Mouse (Mus musculus) MEL (cell line): ENCODE results near the gene Msmp. TPM values are rescaled to one million over a fixed set of nuclear protein-coding genes. Genes with fewer than 3 reads are reported as not detected.
"Not testable (repeated sequence)": the region's sequence is repeated elsewhere in the genome, so short reads cannot be mapped to it uniquely, and the experiment has no call there.

Source experiments
- DNase-seq: peaks from one replicate; pipeline ENCODE4 v3.0.0; 2011; ENCODE audit warnings: low read depth, low spot score
- H3K27ac ChIP-seq: 2 replicates; pipeline ENCODE4 v1.5.1; 2012; ENCODE audit warnings: low read depth, mild to moderate bottlenecking, control low read depth, low read length, moderate library complexity; ENCODE audit not compliant: control insufficient read depth
- H3K27me3 ChIP-seq, 2 experiments: fragments of 150-350 bp in 1 of 2; sonication (generic) in 1 of 2; 2 replicates each; pipeline ENCODE4 v1.6.1; 2012; ENCODE audit warnings: low read length in 2 of 2, mild to moderate bottlenecking in 2 of 2, improper control_type of control experiment in 1 of 2, moderate library complexity in 1 of 2; ENCODE audit not compliant: insufficient read depth in 2 of 2, control insufficient read depth in 1 of 2
- H3K36me3 ChIP-seq, 2 experiments: 2 replicates each; pipeline ENCODE4 v1.6.1; 2012 to 2014; ENCODE audit warnings: low read length in 2 of 2, improper control_type of control experiment in 1 of 2, inconsistent platforms in 1 of 2, mild to moderate bottlenecking in 1 of 2; ENCODE audit not compliant: insufficient read depth in 2 of 2, control insufficient read depth in 1 of 2
- H3K4me1 ChIP-seq, 2 experiments: fragments of 150-350 bp in 1 of 2; sonication (generic) in 1 of 2; 2 replicates each; pipeline ENCODE4 v1.6.1; 2012; ENCODE audit warnings: low read length in 2 of 2, improper control_type of control experiment in 1 of 2, mild to moderate bottlenecking in 1 of 2; ENCODE audit not compliant: insufficient read depth in 2 of 2, control insufficient read depth in 1 of 2
- H3K4me3 ChIP-seq, 2 experiments: fragments of 150-350 bp in 1 of 2; sonication (generic) in 1 of 2; 2 replicates each; pipeline ENCODE4 v1.5.1; 2012; ENCODE audit warnings: low read depth in 2 of 2, low read length in 2 of 2, mild to moderate bottlenecking in 2 of 2, moderate library complexity in 2 of 2, control low read depth in 1 of 2, improper control_type of control experiment in 1 of 2; ENCODE audit not compliant: control insufficient read depth in 1 of 2, insufficient read depth in 1 of 2
- H3K79me2 ChIP-seq: 2 replicates; pipeline ENCODE4 v1.6.1; 2012; ENCODE audit warnings: mild to moderate bottlenecking, low read length, moderate library complexity; ENCODE audit not compliant: control insufficient read depth, poor library complexity, insufficient read depth
- H3K9ac ChIP-seq: 2 replicates; pipeline ENCODE4 v1.6.1; 2012; ENCODE audit warnings: low read depth, mild to moderate bottlenecking, control low read depth, low read length, moderate library complexity; ENCODE audit not compliant: control insufficient read depth, poor library complexity, severe bottlenecking
- H3K9me3 ChIP-seq: fragments of 150-350 bp; sonication (generic); replicated peaks from 2 replicates; pipeline ENCODE4 v1.6.1; 2012; ENCODE audit warnings: mild to moderate bottlenecking, low read length, improper control_type of control experiment, moderate library complexity; ENCODE audit not compliant: insufficient read depth
- BHLHE40 ChIP-seq: IDR thresholded peaks from 2 replicates; pipeline ENCODE4 v1.6.1; 2012; ENCODE audit warnings: low read depth, mild to moderate bottlenecking, inconsistent platforms, low read length, improper control_type of control experiment, borderline replicate concordance
- EP300 ChIP-seq, 2 experiments: IDR thresholded peaks; 2 replicates each; pipeline ENCODE4 v1.6.1; 2011; ENCODE audit warnings: improper control_type of control experiment in 2 of 2, low read length in 2 of 2, low read depth in 1 of 2, mild to moderate bottlenecking in 1 of 2
- ETS1 ChIP-seq: IDR thresholded peaks from 2 replicates; pipeline ENCODE4 v1.6.1; 2012; ENCODE audit warnings: low read depth, mild to moderate bottlenecking, inconsistent platforms, low read length, improper control_type of control experiment, moderate library complexity
- GABPA ChIP-seq: IDR thresholded peaks from 2 replicates; pipeline ENCODE4 v1.6.1; 2012; ENCODE audit warnings: low read depth, mild to moderate bottlenecking, inconsistent platforms, low read length, improper control_type of control experiment, moderate library complexity
- GATA1 ChIP-seq: IDR thresholded peaks from 2 replicates; pipeline ENCODE4 v1.6.1; 2011; ENCODE audit warnings: low read depth, low read length, improper control_type of control experiment
- KAT2A ChIP-seq: conservative IDR thresholded peaks from 2 replicates; pipeline ENCODE4 v1.6.1; 2012; ENCODE audit warnings: low read depth, low read length, improper control_type of control experiment, inconsistent platforms
- MAFK ChIP-seq: IDR thresholded peaks from 2 replicates; pipeline ENCODE4 v1.6.1; 2011; ENCODE audit warnings: low read depth, mild to moderate bottlenecking, low read length, improper control_type of control experiment, borderline replicate concordance
- NRF1 ChIP-seq: IDR thresholded peaks from 2 replicates; pipeline ENCODE4 v1.6.1; 2014; ENCODE audit warnings: low read depth, mild to moderate bottlenecking, inconsistent platforms, low read length, improper control_type of control experiment, moderate library complexity; ENCODE audit not compliant: poor library complexity, insufficient read depth, severe bottlenecking
- RCOR1 ChIP-seq: IDR thresholded peaks from 2 replicates; pipeline ENCODE4 v1.6.1; 2012; ENCODE audit warnings: low read depth, mild to moderate bottlenecking, inconsistent platforms, low read length, improper control_type of control experiment
- SIN3A ChIP-seq: IDR thresholded peaks from 2 replicates; pipeline ENCODE4 v1.6.1; 2012; ENCODE audit warnings: low read length, improper control_type of control experiment, inconsistent platforms
- TAL1 ChIP-seq: IDR thresholded peaks from 2 replicates; pipeline ENCODE4 v1.6.1; 2012; ENCODE audit warnings: mild to moderate bottlenecking, inconsistent platforms, low read length, moderate library complexity, mixed read lengths
- TCF12 ChIP-seq: IDR thresholded peaks from 2 replicates; pipeline ENCODE4 v1.6.1; 2014; ENCODE audit warnings: low read depth, mild to moderate bottlenecking, inconsistent platforms, low read length, improper control_type of control experiment, moderate library complexity
- USF1 ChIP-seq: IDR thresholded peaks from 2 replicates; pipeline ENCODE4 v1.6.1; 2014; ENCODE audit warnings: low read depth, mild to moderate bottlenecking, inconsistent platforms, low read length, improper control_type of control experiment, moderate library complexity
- ZC3H11A ChIP-seq: IDR thresholded peaks from 2 replicates; pipeline ENCODE4 v1.6.1; 2012; ENCODE audit warnings: low read depth, mild to moderate bottlenecking, inconsistent platforms, low read length, improper control_type of control experiment
- ZNF384 ChIP-seq: IDR thresholded peaks from 2 replicates; pipeline ENCODE4 v1.6.1; 2012; ENCODE audit warnings: low read depth, mild to moderate bottlenecking, inconsistent platforms, low read length, improper control_type of control experiment
- polyA plus RNA-seq, 2 experiments: library from polyadenylated mRNA; stranded (reverse) in 1 of 2; unstranded in 1 of 2; fragments of >175 nt in 1 of 2; fragments of >200 nt in 1 of 2; gene quantifications; 2 replicates each; pipeline versions ENCODE4 v1.2.1 to v1.2.4; 2012; ENCODE audit warnings: low replicate concordance in 2 of 2, low read depth in 1 of 2; ENCODE audit not compliant: insufficient read length in 2 of 2, insufficient read depth in 1 of 2, missing spikeins in 1 of 2
- total RNA-seq: library from RNA; depleted of rRNA; stranded (reverse); fragments of 300-350 nt; gene quantifications from 2 replicates; pipeline ENCODE4 v1.2.3, GENCODE M21; 2012

Gene Msmp
- total and polyA plus RNA-seq, 3 experiments: 0.73 to 2.5 TPM; not detected in 1

GRCm38 (mm10) chr4:43598200-43598599 lies 13.9 kb upstream of the Msmp start:
- DNase-seq: peak; percentile 77
- Histone ChIP-seq H3K4me1 (peaks cover 27 to 31% of the 10 kb centered on the region in 2 experiments), H3K27me3 (no peaks in the 10 kb centered on the region), H3K79me2 (no peaks in the 10 kb centered on the region), H3K9ac (no peak overlapping the region), H3K27ac (peak overlapping the region; percentile 53), H3K9me3 (no peaks in the 10 kb centered on the region), H3K36me3 (peaks cover 0 to 38% of the 10 kb centered on the region in 2 experiments; a peak in 2 of 4 replicates), H3K4me3 (no peak overlapping the region)
- TF ChIP-seq TCF12 (peak; percentile 93), KAT2A (no peak), NRF1 (no peak), RCOR1 (peak; percentile 52; the same call in 1 of the 2 replicates), SIN3A (peak; percentile 62; the same call in 1 of the 2 replicates), USF1 (no peak), MAFK (peak; percentile 99), GABPA (peak; percentile 89), BHLHE40 (peak; percentile 70; the same call in 1 of the 2 replicates), TAL1 (peak; percentile 73), EP300 (IDR thresholded peaks at IDR 0.05; ENCODE audit: low read depth in 1 of 2, low read length in 2 of 2) (peak; percentile 75 to 87), GATA1 (peak; percentile 92), ETS1 (peak; percentile 93), ZC3H11A (no peak)

GRCm38 (mm10) chr4:43596597-43596996 lies 12.3 kb upstream of the Msmp start:
- not testable (repeated sequence) for DNase-seq, H3K4me3 ChIP-seq, H3K27ac ChIP-seq, H3K27me3 ChIP-seq, H3K9me3 ChIP-seq, H3K9ac ChIP-seq, H3K79me2 ChIP-seq
- peaks cover 27 to 31% of the 10 kb centered on the region in 2 experiments for H3K4me1 ChIP-seq
- peaks cover 0 to 38% of the 10 kb centered on the region in 2 experiments; a peak in 2 of 4 replicates for H3K36me3 ChIP-seq

- Histone ChIP-seq H3K36me3 (peaks cover 0 to 24% of the 10 kb centered on the region in 2 experiments; a peak in 2 of 4 replicates), H3K4me3 (no peak overlapping the region), H3K27me3 (no peaks in the 10 kb centered on the region), H3K27ac (no peak overlapping the region), H3K9ac (no peak overlapping the region), H3K4me1 (peaks cover 11% of the 10 kb centered on the region in 2 experiments), H3K79me2 (no peaks in the 10 kb centered on the region), H3K9me3 (no peaks in the 10 kb centered on the region)
- no peak for TF ChIP-seq USF1
- TF ChIP-seq RCOR1: no peak
- no peak for TF ChIP-seq ZNF384
- TF ChIP-seq BHLHE40: no peak
- DNase-seq: no peak
Observed at GRCm38 (mm10) chr4:43593453-43593852, 9.2 kb upstream of the Msmp start.
